Mouse (Mus musculus): ENCODE results near the gene Vps45.
A peak's percentile ranks its signal among the peaks of the same experiment; 100 is the strongest.
"Not testable (repeated sequence)": the region's sequence is repeated elsewhere in the genome, so short reads cannot be mapped to it uniquely, and the experiment has no call there.

Vps45 gene

GRCm38 (mm10) chr3:95965518-95966451, 92.5 kb downstream of the Vps45 start:
- no peak for DNase-seq

GRCm38 (mm10) chr3:95963681-95964080, 94.6 kb downstream of the Vps45 start:
- peak; percentile 29 for DNase-seq

GRCm38 (mm10) chr3:95963230-95963629, 95.0 kb downstream of the Vps45 start:
- DNase-seq, result no peak

DNA sequence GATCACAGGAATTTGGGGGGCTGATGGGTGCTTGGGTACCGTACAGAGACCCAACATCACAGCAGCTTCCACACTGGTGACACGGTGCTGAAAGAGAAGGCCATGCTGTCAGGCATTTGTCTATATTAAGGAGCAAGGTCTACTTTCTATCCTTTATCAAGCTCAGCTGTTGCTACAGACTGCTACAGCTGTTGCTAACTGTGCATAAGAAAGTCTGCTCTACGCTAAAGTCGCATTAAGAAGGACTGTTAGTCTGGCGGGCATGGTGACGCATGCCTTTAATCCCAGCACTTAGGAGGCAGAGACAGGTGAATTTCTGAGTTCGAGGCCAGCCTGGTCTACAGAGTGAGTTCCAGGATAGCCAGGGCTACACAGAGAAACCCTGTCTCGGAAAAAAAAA, 96.1 kb downstream of the Vps45 start:
- not testable (repeated sequence) for DNase-seq

GRCm38 (mm10) chr3:95959807-95960206, 98.5 kb downstream of the Vps45 start:
- DNase-seq, result no peak

DNA sequence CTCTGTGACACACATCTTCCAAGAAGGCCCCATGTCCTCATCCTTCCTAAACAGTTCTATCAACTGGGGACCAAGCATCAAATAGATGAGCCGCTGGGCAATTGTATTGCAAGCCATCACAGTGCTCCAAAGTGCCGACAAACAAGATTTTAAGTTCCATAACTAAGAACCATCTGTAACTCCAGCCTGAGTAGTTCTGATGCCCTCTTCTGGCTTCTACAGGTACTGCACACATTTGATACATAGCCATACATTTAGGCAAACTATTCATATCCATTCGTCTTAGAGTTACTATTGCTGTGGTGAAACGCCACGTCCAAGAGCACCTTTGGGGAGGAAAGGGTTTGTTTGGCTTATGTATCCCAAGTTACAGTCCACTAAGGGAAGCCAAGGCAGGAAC, 99.2 kb downstream of the Vps45 start:
- no peak for DNase-seq

- no peak for DNase-seq
Observed at GRCm38 (mm10) chr3:95957359-95958148, 100.7 kb downstream of the Vps45 start.

DNA sequence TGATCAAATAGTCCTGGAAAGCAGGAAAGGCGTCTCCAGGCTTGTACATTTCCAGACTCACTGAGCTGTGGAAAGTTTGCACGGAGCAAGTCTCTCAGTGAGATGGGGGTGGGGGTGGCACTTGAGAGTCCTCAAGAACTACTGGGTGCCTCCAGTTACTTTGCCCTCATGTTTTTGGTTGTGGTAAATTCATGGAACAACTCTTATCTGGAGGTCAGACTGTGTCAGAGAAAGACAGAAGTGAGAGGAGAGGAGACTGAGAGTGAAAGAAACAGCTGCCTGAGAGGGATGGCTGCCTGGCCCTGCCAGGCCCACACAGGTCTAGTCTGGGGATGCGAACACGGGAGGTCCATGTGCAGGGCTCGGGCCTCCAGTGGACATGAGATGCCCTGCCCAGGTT, 102.9 kb downstream of the Vps45 start:
- no peak for DNase-seq

- DNase-seq, result not testable (repeated sequence)
Observed at GRCm38 (mm10) chr3:95954648-95955173, 103.6 kb downstream of the Vps45 start.

GRCm38 (mm10) chr3:95953522-95953921, 104.7 kb downstream of the Vps45 start:
- no peak for DNase-seq

GRCm38 (mm10) chr3:95953023-95953422, 105.2 kb downstream of the Vps45 start:
- DNase-seq, result no peak

GRCm38 (mm10) chr3:95951566-95951965, 106.7 kb downstream of the Vps45 start:
- DNase-seq, result not testable (repeated sequence)

DNA sequence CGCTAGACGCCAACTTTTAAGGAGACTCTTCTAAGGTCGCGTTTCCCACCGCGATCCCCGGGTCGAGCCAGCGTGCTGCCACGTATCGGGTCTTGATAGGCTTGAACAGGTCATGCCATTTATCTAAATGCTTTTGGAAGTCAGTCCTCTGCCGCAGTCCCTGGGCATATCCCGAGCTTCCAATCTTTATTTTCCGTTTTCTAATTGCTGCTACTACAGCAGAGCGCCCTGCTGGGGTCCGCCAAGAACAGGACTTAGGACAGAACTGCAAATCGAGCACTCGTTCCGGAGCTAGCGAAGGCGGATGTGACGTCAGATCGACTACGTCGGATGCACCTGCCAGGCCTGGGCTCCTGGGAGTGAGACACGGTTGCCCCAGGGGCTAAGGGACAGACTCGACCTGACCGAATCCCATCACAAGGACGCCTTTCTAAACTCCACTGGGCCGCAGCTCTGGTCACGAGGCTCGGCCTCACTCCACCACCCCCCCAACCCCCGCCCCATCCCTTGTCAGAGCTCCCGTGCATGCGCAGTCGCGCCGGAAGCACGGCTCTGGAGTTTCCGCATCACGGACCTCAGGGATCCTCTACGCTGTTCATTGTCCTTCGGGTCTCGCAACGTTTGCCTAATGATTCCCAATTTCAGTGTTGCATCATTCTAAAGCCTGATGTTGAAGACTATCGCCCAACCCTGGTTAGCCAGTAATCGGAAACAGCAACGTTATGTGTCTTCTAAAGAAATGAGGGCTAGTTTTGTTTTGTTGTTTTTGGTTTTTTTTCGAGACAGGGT, 107.3 kb downstream of the Vps45 start:
- peak; percentile 90 for DNase-seq

All from cerebellum, adult 11 months (tissue).